ENCODE assay signal across 18 mouse cellular contexts in genomic region chr2:159523739-159524138, GRCm38 (mm10).
"Had no signal": no experiment of that assay in that cellular context is flagged by ENCODE, and none has a peak within 500 bp of the region (broad histone marks: within the 10 kb centered on the region; RNA-seq: fewer than 3 reads in every experiment).

No protein-coding gene starts in this region.

- H3K9me3 ChIP-seq: midbrain, embryonic 10.5 days; midbrain, embryonic 12.5 days; neural tube, embryonic 13.5 days; neural tube, embryonic 15.5 days had no signal

- H3K9ac ChIP-seq: lung, embryonic 14.5 days; midbrain, embryonic 12.5 days; neural tube, embryonic 13.5 days; neural tube, embryonic 15.5 days had no signal

- DNase-seq: lung, embryonic 14.5 days; lung, postnatal 10 days; lung, postnatal 4 days; midbrain, embryonic 14.5 days; retina, postnatal 1 day; right cerebral cortex, adult 18-20 months; right cerebral cortex, postnatal 25 days; right cerebral cortex, postnatal 4 days; spleen, adult 18-20 months; thymus, adult 18-20 months; thymus, postnatal 14 days; thymus, postnatal 36 days had no signal

- ATAC-seq: midbrain, embryonic 16.5 days had no signal

- H3K27me3 ChIP-seq: midbrain, embryonic 12.5 days; neural tube, embryonic 13.5 days; neural tube, embryonic 15.5 days had no signal

- H3K4me1 ChIP-seq: midbrain, embryonic 10.5 days; midbrain, embryonic 12.5 days; neural tube, embryonic 13.5 days; neural tube, embryonic 15.5 days had no signal

- H3K27ac ChIP-seq: midbrain, embryonic 10.5 days; midbrain, embryonic 12.5 days; neural tube, embryonic 13.5 days; neural tube, embryonic 15.5 days had no signal

- H3K36me3 ChIP-seq: midbrain, embryonic 10.5 days; midbrain, embryonic 12.5 days; neural tube, embryonic 13.5 days; neural tube, embryonic 15.5 days had no signal

- H3K4me2 ChIP-seq: lung, embryonic 14.5 days; midbrain, embryonic 12.5 days; neural tube, embryonic 13.5 days; neural tube, embryonic 15.5 days had no signal

- H3K4me3 ChIP-seq: midbrain, embryonic 10.5 days; midbrain, embryonic 12.5 days; myocyte; neural tube, embryonic 13.5 days; neural tube, embryonic 15.5 days had no signal
